Mouse (Mus musculus): ENCODE measurements around the gene Lipt1.

Lipt1 gene

DNA sequence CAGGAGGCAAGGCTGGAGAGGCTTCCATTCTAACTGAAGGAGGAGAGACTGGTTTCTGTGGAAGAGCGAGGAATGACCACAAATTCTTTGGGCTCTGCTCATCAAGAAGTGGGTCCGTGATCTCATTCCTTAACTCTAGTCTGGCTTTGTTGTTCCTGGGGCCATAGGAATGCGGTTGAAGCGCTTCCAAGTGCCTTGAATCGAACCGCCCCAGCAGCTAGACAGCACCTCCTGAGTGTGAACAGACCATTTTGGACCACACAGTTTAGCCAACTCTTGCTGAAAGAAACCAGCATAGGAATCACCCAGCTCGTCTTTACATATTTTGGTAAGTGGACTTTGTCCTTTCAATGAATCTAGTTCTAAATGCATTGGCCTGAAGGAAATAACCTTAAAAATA is at the start of gene Lipt1:
TSS of gene Lipt1 (plus strand) at position 35 of the 400 bp plus-strand sequence.
- no peak for DNase-seq (ENCODE audit: low read depth, low spot score)

DNA sequence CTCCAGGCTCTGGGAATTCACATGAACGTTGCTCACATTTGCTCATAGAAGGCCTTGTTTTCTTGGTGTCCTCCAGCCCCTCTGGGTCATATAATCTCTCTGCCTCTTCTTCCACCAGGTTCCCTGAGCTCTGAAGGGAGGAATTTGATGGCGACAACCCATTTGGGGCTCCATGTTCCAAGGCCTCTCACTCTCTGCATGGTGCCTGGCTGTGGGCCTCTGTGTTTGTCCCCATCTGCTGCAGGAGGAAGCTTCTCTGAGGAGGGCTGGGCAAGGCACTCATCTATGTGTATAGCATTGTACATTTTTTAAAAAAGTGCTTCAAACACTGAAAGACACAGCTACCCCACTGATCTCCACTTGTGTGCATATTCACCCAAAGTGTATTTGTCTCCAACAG is 39.9 kb upstream of the Lipt1 start:
- DNase-seq (ENCODE audit: low read depth, low spot score) = no peak

DNA sequence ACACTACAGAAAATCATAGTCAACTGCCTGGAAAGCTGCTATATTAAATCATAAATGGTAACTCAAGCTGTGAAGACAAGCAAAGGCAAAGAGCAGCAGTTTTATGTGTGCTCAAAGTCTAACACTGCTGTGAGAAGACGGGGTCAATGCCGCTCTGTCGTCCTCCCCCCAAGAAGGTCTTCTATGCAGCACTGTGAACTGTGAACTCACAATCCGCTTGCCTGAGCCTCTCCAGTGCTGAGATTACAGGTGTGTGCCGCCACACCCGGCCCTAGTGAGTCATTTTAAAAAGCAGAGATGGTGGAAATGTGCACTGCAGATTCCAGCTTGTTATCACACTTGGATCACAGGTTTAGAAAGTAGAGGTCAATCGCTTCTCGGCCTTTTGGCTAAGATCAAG is 24.7 kb upstream of the Lipt1 start:
- no peak for DNase-seq (ENCODE audit: low read depth, low spot score)

DNA sequence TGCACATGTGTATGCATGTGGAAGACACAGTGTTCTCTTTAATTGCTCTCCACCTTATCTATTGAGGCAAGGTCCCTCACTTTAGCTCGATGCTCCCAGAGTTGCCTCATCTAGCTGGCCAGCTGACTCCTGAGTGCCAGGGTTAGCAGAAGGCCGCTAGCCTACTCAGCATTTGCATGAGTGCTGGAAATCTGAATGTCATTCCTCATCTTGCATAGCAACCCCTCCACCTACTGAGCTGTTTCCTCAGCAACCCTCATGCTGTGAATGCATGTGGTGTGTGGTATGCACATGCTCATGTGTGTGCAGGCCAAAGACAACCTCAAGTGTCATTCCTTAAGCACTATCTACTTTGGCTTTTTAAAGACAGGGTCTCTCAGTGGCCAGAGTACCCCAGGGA is 20.8 kb upstream of the Lipt1 start:
- no peak for DNase-seq (ENCODE audit: low read depth, low spot score)

DNA sequence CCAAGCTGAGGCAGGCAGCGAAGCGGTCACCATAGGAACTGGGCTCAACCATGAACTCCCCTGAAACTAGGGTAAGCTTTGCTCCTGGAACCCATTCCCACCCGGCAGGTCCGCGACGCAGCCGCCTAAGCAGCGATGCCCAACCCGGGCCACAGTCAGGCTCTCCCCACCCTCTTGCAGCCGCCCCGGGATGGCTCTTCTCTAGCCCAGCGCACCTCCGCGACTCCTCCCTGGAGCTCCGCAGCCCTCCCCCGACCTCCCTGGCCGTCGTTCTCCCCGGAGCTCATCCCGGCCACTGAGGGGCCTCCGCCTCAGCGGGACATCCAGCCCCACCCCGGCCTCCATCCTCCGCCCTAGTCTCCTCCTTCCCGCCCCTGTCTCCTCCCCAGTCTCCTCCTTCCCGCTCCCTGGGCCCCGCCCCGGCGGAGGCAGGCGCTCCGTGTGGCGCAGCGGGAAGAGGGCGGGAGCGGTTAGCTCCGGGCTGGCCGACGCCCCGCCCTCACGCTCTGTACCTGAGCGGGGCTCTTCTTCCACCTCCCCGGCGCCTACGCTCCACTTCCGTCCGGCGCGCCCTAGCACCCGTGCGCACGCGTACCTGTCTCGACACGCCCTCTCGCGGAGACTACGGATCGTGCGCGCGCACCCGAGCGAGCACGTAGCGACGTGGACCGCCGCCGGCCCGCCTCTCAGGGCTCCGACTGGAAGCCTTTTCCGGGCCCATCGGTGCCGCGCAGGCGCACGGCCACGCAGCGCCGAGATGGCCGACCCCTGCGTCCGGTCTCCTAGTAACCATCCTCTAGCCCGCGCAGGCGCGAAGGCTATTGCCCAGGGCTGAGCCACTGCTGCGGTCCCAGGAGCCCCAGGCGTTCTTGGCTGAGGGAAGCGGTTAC is 6.8 kb upstream of the Lipt1 start:
- DNase-seq (ENCODE audit: low read depth, low spot score) = peak; percentile 97

DNA sequence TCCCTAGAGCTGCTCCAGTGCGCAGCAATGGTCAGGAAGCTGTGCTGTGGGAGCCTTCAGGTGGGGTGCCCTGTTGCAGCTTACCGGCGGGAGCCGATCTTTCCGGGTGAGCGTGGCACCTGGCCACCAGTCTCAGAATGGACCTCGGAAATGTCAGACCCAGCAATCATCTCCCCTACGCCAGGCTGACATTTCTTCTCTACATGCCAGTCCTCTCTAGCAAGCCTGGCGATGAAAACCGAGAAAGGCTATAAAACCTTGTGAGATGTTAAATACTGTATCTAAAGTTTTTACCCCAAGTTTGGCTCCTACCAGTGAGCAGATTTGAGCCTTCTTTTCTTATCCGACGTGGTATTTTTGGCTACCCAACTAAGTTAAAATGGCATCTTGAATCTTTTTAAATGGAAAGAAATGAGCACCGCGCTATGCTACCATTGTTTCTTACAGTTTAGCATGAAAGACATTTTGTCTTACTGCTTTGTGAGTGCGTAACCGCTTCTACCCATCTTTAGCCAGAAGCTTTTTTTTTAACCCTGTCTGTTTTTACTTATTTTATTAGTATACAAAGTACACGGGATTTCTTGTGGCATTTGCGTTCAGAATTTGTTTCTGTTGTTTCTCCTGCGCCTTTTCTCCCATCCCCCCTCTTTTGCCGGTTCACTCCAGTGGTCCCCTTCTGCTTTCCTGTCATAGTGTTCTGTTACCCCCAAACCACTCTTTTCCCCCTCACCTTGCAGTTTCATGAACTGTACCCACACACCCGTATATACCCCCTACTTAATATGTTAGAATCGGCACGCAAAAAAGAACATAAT is 5.9 kb upstream of the Lipt1 start:
- DNase-seq (ENCODE audit: low read depth, low spot score) = no peak

DNA sequence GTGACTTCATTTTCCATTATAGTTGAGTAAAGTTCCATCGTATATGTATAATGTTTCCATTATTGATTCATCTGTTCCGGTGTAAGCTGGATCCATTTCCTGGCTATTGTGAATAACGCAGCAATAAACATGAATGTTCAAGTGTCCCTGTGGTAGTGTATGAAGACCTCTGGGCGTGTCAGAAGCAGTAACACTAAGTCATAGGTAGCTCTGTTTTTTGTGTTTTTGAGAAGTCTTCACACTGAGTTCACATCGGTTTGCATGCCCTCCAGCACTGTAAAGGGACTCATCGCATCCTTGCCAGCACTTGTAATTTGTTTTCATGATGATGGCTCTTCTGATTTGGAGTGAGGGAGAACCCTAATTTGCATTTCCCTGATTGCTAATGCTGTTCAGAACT is 5.3 kb upstream of the Lipt1 start, which contains the start of gene Tsga10:
TSS of gene Tsga10 (minus strand) at position 144 of the 400 bp plus-strand sequence.
- no peak for DNase-seq (ENCODE audit: low read depth, low spot score)

DNA sequence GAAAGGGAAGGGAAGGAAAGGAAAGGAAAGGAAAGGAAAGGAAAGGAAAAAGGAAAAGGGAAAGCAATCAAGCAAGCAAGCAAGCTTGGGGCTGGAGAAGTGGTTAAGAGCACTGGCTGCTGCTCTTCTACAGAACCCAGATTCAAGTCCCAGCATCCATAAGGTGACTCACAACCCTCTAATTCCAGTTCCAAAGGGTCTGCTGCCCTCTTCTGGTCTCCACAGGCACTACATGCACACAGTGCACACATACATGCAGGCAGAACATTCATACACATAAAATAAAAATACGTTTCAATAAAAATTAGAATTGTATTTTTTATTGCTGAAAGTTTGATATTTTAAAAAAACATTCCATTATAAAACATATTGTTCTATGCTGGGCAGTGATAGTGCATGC is 4.5 kb upstream of the Lipt1 start:
- no peak for DNase-seq (ENCODE audit: low read depth, low spot score)

DNA sequence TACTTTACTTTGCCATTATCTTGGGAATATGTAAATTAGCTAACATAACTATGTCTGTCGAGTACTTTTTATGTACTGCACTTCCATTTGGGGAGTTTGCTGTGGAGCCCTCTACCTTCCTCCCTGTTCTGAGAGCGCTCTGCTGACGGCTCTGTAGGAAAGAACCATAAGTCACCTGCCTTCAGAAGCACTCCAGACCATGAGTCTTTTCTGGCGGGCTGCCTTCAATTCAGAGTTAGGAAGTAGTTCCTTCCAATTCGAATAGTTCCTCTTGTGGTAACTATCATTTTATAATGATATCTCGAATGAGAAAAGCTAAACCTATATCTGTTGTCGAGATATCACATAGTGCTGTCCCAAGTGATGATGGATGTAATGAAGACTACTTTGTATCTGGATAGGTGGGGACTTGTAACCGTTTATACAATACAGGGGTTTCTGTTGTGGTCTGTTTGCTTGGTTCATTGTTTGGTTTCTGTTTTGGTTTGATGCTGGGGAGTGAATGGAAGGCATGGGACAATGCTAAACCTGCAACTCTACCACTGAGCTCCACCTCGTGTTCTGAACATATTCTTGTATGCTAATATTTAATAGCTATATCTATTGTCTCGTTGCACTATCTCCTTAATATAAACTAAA is 3.7 kb upstream of the Lipt1 start:
- no peak for DNase-seq (ENCODE audit: low read depth, low spot score)

DNA sequence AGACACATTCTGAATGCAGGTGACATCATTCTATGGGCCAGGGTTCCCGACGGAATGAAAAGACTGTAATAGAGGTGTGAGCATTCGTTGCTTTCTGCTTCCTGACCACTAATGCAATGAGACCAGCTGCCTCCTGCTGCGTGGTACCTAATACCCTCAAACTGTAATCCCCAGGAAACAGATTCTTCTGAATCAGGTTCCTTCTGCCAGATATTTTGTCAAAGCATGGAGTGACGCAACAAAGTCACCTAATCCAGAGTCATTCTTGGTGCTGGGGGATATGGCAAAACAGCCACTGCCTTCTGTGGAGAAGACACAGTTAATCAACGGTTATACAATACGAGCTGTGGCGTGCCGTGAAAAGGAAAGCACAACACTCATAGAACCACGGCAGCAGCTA is 2.9 kb upstream of the Lipt1 start:
- DNase-seq (ENCODE audit: low read depth, low spot score) = no peak

DNA sequence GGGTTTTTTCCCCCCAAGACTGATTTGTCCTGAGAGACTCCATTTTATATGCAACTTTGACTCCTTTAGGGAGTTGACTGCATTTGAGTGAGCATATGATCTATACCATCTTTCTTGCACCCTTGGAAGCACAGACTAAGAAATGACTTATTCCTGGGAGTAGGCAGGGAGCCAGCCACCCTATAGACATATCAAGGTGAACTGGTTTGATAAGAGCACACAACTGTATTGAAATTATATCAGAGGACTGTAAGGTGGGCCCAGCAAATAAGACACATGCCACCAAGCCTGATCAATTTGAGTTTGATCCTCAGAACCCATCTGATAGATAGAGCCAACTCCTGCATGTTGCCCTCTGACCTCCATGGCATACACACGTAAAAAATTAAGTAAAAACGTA is 2.2 kb upstream of the Lipt1 start:
- no peak for DNase-seq (ENCODE audit: low read depth, low spot score)

DNA sequence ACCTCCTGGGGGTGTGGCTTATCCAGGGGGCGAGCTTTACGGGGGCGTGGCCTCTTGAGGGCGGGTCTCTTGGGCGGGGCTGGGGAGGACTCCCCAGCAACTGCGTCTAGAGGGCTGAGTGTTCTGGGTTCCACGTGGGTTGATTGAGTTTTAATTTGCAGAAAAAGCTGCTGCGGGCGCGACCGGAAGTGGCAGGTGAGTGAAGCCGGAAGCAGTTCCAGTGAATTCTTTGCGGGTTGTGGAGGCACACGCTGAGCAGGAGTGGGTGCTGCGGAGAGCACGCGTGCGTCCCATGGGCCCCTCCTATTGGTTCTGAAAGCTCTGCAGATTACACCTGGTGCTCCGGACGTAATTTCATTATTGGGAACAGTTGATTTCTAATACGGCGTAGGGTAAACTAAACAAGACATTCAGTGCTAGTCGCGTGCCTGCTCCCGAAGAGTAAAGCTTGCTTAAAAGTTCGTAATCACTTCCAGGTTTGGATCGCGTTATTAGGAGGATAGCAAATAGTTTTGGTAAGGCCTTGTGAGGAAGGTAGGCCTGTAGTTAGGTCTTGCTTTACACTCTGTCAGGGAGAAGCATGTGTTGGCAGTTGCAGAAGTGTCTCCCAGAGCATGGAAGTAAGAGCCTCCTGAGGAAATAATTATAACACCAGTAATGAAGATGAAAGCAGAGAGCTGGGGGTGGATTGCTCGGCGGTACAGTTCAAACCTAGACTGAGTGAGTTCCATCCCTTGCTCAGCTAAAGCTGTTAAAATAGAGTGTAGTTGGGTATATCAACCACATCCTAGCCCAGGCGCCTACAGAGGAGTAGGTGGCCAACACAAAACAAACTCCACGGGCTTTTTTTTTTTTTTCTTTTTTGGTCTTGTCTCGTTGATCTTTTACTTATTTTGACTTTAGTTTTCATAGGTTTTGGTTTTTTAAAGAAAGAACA is 861 bp downstream of the Lipt1 start:
- peak; percentile 56 for DNase-seq (ENCODE audit: low read depth, low spot score)

DNA sequence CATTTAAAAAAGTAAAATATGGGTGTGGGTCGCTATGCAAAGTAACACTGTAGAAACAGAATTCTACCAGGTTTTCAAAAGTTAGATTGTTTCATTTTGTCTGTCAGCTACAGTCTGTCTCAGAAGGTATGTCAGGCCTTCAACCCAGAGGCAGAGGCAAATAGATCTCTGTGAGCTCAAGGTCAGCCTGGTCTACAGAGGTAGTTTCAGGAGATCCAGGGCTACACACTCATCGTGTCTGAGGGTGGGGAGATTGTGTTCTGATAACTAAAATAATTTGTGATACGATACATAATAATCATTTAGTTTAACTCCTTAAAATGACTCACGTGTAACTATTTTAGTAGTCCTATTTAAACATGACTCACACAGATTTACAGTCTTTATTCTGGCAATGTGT is 1.6 kb downstream of the Lipt1 start:
- DNase-seq (ENCODE audit: low read depth, low spot score) = no peak

DNA sequence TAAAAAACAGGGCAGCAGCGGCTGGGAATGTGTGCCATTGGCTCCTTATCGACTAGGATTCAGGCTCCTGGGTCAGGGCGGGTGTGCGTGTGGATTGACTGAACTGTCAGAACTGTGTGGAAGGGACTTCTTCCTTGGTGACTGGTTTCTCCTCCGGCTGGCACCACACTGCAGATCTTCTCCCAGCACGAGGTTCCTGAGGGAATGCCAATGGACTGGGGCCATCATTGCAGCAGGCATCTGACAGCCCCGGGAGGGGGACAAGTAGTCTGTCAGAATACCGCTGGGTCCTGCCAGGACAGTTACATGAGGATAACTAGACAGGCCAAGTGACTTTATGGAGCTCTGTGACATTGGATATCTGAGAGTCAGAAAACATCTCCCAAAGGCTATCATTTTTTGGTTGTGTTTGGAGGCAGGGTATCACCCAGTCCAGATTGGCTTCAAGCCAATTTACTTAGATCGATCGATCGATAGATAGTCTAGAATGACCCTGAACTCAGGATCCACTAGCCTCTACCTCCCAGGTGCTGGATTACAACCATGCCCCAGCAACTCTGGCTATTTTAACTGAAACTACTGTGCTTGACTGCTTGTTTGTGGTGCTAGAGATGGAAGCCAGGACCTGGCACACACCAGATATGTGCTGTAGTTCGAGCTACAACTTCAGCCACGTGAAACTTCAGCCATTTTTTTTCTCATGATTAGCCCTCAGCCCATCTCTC is 6.4 kb downstream of the Lipt1 start:
- DNase-seq (ENCODE audit: low read depth, low spot score) = no peak

DNA sequence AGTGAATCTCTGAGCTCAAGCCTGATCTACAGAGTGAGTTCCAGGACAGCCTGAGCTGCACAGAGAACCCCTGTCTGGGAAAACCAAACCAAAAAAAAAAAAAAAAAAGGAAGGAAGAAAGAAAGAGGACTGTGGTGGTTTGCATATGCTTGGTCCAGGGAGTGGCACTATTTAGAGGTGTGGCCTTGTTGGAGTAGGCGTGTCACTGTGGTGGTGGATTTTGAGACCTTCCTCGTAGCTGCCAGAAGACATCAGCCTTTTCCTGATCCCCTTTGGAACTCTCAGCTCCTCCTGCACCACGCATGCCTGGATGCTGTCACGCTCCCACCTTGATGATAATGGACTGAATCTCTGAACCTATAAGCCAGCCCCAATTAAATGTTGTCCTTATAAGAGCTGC is 11.9 kb downstream of the Lipt1 start:
- no peak for DNase-seq (ENCODE audit: low read depth, low spot score)

DNA sequence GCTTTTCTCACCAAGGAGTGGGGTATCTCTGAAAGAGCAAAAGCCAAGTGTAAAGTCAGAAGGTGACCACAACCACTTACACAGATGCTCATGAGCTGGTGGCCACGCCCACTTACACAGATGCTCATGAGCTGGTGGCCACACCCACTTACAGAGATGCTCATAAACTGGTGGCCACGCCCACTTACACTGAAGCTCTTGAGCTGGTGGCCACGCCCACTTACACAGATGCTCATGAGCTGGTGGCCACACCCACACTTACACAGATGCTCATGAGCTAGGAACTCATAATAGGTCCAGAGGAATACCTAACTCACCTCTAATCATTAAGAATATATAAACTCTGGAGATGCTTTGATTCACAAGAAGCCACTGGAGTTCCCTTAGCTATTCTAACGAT is 12.9 kb downstream of the Lipt1 start:
- DNase-seq (ENCODE audit: low read depth, low spot score) = no peak

DNA sequence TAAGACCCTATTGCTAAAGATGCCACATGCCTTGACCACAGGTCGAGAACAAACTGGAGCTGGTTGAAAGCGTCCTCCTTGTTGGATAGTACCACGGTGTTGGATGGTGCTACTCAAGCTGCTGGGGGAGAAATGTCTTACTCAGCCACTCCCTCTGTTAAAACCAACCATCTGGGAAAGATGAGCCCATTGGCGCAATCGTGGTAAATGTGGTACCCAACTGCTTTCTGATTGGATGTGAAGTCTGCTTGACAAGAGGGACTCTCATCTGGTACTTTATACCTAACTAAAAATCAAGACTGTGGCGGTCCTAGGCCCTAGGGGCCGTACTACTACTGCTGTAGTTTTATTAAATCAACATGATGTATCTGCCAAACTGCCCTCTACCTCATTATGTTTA is 17.7 kb downstream of the Lipt1 start:
- DNase-seq (ENCODE audit: low read depth, low spot score) = no peak

DNA sequence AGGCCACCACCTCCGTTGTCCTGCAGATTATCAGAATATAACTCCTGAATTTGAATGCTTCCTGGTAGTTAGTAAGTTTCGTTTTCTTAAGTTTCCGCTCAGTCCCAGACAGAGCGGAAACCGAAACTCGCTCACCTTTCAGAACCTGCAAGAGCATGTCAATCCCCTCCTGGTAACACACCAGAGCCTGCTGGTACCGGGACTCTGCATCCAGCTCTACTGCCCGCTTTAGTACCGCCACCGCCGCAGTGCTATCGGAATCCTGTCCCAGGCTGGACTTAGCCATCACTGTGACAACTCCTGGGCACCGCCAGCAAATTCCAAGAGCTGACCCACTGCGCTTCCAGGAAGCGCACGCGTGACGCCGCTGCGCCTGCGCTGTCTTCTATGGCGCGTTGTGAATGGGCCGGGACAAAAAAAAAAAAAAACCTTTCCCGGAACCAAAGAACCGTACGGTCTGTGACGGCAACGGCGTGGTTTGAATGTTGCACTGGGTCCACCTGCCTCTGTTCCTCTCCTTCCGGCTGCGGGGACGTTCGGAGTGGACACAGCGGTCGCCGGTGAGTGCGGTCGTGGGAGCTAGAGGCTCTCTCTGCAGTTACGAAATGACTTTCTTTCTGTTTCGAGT is 18.6 kb downstream of the Lipt1 start, which contains the start of the genes Mitd1 and Mrpl30:
TSS of gene Mitd1 (minus strand) at position 387 of the 628 bp plus-strand sequence.
TSS of gene Mrpl30 (plus strand) at position 453 of the 628 bp plus-strand sequence.
- DNase-seq (ENCODE audit: low read depth, low spot score) = peak; percentile 87

DNA sequence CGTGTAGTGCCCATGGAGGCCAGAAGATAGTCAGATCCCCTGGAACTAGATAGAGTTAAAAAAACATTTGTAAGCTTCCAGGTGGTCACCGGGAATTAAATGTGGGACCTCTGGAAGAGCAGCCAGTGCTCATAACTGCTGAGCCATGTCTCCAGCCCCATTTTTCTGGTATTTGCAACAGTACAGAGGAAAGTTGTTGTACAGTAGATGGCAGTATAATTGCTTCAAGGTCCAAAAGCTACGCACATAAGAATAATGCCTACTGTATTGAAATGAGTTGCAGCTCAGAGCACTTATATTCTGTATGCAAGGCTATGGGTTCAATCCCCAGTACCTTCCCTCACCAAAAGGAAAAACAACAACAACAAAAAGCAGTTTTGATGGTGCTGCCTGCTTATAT is 19.9 kb downstream of the Lipt1 start:
- no peak for DNase-seq (ENCODE audit: low read depth, low spot score)

DNA sequence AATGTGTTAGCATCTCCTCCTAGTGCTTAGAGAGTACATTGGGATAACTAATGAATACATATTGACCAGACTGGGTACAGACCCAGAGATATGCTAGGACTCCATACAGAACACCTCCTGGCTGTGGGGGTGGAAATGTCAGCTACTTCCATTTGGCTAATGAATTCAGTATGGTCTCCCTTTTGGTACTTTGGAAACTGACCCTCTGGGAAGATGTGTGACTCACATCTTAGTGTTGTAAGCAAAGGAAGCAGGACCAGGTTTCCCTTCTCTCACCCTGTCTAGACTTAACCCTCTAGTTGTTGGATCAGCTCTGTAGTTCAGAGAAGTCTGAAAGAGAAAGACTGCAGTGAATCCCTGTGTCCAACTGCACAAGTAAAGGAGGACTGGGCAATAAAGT is 23.1 kb downstream of the Lipt1 start:
- no peak for DNase-seq (ENCODE audit: low read depth, low spot score)
